Mouse (Mus musculus): Measurements from ENCODE around the gene Pigo. TPM values are rescaled to one million over a fixed set of nuclear protein-coding genes. Genes with fewer than 3 reads are reported as not detected.
"Not testable (repeated sequence)": the region's sequence is repeated elsewhere in the genome, so short reads cannot be mapped to it uniquely, and the experiment has no call there.

Pigo gene
- polyA plus RNA-seq, 1 experiment from 2014 or later = 19.2 TPM

DNA sequence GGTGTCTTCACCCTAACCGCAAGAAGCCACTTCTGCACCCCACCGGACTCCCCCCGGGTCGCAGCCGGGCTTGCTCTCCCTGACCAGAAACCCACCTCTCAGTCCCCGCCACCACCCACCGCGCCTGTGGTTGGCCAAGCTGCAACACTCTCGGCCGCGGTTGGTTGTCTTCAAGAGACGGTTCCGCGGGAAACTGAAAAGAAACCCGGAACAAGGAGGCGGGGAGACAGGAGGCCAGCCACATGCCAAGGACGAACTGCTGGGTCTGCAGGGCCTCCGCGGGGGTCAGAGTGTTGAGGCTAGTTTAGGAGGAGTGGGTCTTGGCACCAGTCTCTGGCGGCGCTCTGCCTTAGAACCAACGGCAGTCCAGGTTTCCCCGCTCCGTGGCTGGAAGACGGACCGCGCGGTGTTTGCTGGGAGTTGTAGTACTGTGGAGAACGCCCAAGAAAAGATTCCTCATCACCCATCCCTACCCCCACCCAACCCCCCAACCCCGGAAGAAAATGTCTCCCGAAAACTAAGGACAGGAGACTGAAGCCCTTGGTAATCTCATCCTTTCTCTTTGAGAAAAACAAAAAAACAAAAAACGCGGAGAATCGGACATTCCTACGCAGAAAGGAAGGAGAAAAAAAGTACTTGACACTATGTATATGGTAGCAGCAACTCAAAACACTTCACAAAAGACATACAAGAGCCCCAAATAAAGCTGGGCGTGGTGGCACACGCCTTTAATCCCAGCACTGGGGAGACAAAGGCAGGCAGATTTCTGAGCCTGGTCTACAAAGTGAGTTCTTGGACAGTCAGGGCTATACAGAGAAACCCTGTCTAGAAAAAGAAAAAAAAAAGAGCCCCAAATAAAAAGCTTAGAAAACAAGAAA, 15.2 kb downstream of the Pigo start, which contains the start of gene Fancg:
TSS of gene Fancg (minus strand) at position 346 of the 878 bp plus-strand sequence.
- H3K27ac ChIP-seq = no peak within 1 kb of the TSS
- no peak for TF ChIP-seq CTCF (IDR thresholded peaks at IDR 0.05; ENCODE audit: low read depth)
- H3K9me3 ChIP-seq (replicated peaks; ENCODE audit: low read length) = no peaks in the 10 kb centered on the region
- peak within 1 kb of the TSS; percentile 76 for H3K4me3 ChIP-seq (replicated peaks; ENCODE audit: low read depth, low read length)
- H3K36me3 ChIP-seq (ENCODE audit: insufficient read depth, low read length) = no peaks in the 10 kb centered on the region
- peak; percentile 85 for DNase-seq (ENCODE audit: low spot score)
- peak within 1 kb of the TSS; percentile 72 for H3K4me2 ChIP-seq (ENCODE audit: low read length)
- H3K4me1 ChIP-seq (replicated peaks; ENCODE audit: insufficient read depth, low read length) = no peaks in the 10 kb centered on the region
- peak; percentile 83 for ATAC-seq (replicated peaks; ENCODE audit: low FRiP score, low read depth)
- H3K27me3 ChIP-seq (ENCODE audit: insufficient read depth, low read length) = no peaks in the 10 kb centered on the region
- WGBS = 1% methylated on average over 37 of the region's 37 CpGs
- peak within 1 kb of the TSS; percentile 55 for H3K9ac ChIP-seq (ENCODE audit: low read depth, low read length)

DNA sequence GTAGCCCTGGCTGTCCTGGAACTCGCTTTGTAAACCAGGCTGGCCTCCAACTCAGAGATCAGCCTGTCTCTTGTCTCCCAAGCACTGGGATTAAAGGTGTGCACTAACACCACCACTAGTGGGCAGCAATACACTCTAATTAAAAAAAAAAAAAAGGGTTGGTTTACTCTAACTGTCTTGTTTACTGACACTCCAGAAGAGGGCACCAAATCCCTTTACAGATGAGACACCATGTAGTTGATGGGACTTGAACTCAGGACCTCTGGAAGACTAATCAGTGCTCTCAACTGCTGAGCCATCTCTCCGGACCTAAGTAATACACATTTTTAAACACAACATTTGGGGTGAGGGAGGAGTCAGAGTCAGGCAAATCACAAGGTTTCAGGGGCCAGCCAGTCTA, 19.9 kb downstream of the Pigo start:
- peak; percentile 73 for TF ChIP-seq CTCF (IDR thresholded peaks at IDR 0.05; ENCODE audit: low read depth)
- no peak overlapping the region for H3K4me3 ChIP-seq (replicated peaks; ENCODE audit: low read depth, low read length)
- H3K36me3 ChIP-seq (ENCODE audit: insufficient read depth, low read length) = 0 out of 2 replicates have a peak, but pooled peaks cover 3% of the 10 kb centered on the region
- H3K9ac ChIP-seq (ENCODE audit: low read depth, low read length) = no peak overlapping the region
- H3K27me3 ChIP-seq (ENCODE audit: insufficient read depth, low read length) = no peaks in the 10 kb centered on the region
- H3K9me3 ChIP-seq (replicated peaks; ENCODE audit: low read length) = no peaks in the 10 kb centered on the region
- no peak overlapping the region for H3K4me2 ChIP-seq (ENCODE audit: low read length)
- 62% methylated on average over 2 of the region's 2 CpGs for WGBS
- ATAC-seq (replicated peaks; ENCODE audit: low FRiP score, low read depth) = no peak
- DNase-seq (ENCODE audit: low spot score) = peak; percentile 74
- H3K4me1 ChIP-seq (replicated peaks; ENCODE audit: insufficient read depth, low read length) = no peaks in the 10 kb centered on the region
- H3K27ac ChIP-seq = no peak overlapping the region

DNA sequence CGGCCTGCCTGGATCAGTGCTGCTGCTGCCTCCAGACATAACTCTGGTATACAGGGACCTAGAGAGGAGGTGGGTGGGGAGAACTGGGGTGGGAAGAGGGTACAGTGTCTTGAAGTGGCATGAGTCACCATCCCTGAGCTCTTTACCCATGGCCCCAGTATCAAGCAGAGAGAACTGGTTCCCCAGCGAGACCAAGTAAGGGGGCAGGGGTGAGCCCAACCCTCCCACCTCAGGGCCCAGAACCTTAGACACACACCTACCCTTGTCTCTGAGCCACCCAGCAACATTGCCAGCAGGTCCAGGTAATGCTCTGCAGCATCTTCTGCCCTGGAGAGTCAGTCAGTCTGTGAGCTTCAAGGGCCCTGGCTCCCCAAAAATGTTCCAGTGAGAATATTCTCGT, 20.7 kb downstream of the Pigo start:
- Histone ChIP-seq H3K9me3 (replicated peaks; ENCODE audit: low read length) (no peaks in the 10 kb centered on the region), H3K4me2 (ENCODE audit: low read length) (no peak overlapping the region), H3K36me3 (ENCODE audit: insufficient read depth, low read length) (0 out of 2 replicates have a peak, but pooled peaks cover 3% of the 10 kb centered on the region), H3K9ac (ENCODE audit: low read depth, low read length) (no peak overlapping the region), H3K4me1 (replicated peaks; ENCODE audit: insufficient read depth, low read length) (no peaks in the 10 kb centered on the region), H3K27me3 (ENCODE audit: insufficient read depth, low read length) (no peaks in the 10 kb centered on the region), H3K27ac (no peak overlapping the region), H3K4me3 (replicated peaks; ENCODE audit: low read depth, low read length) (no peak overlapping the region)
- no peak for ATAC-seq (replicated peaks; ENCODE audit: low FRiP score, low read depth)
- 91% methylated on average over 3 of the region's 3 CpGs for WGBS
- no peak for DNase-seq (ENCODE audit: low spot score)
- no peak for TF ChIP-seq CTCF (IDR thresholded peaks at IDR 0.05; ENCODE audit: low read depth)

DNA sequence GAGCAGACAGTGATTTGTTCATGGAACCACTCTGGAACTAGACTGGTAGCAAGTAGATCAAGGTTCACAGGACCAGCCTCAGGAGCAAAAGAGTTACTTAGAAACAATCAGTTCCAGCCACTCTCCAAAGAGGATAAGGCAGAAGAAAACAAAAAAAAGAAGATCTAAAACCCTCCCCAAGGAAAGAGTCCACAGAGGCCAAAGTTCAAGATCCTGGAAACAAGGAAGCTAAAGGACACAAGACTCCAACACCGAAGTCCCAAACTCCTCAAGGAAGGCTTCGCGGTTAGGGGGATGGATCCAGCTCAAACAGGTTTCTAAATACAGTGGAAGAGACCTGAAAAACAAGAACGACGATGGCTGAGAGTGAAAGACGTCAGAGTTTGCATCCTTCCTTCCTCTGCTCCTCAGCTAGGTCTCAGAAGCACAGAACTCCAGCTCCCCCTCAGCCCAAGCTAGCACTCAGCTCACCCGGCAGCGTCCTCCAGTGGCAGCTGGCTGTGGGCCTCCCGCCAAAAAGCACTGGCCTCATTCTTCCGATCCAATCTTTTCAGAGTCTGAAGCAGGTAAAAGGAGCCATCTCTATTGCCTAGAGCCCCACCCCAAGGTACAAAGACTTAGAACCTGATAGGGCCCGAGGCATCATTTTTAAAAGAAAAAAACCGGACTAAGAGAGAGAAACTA, 22.7 kb downstream of the Pigo start:
- DNase-seq (ENCODE audit: low spot score) = no peak
- Histone ChIP-seq H3K27ac (no peak overlapping the region), H3K36me3 (ENCODE audit: insufficient read depth, low read length) (0 out of 2 replicates have a peak, but pooled peaks cover 3% of the 10 kb centered on the region), H3K4me2 (ENCODE audit: low read length) (no peak overlapping the region), H3K4me3 (replicated peaks; ENCODE audit: low read depth, low read length) (no peak overlapping the region), H3K27me3 (ENCODE audit: insufficient read depth, low read length) (no peaks in the 10 kb centered on the region), H3K9me3 (replicated peaks; ENCODE audit: low read length) (no peaks in the 10 kb centered on the region), H3K4me1 (replicated peaks; ENCODE audit: insufficient read depth, low read length) (peaks cover 10% of the 10 kb centered on the region), H3K9ac (ENCODE audit: low read depth, low read length) (no peak overlapping the region)
- no peak for ATAC-seq (replicated peaks; ENCODE audit: low FRiP score, low read depth)
- no peak for TF ChIP-seq CTCF (IDR thresholded peaks at IDR 0.05; ENCODE audit: low read depth)
- 71% methylated on average over 12 of the region's 12 CpGs for WGBS

DNA sequence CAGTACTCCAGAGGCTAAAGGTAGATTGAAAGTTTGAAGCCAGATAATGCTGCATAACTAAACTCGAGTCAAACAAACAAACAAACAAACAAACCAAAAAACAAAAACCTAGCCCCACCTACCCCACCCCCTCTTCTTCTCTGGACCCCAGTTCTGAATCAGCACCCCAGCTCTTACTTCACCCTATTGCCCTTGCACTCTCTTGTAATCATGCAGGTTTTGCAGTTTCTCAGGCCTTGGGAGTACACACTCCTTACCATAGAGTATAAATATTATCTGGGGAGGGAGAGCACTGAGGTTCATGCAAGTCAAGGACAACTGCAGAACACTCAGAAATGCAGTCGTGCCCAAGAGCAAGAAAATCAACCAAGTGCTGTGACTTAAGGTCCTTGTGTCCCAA, 24.3 kb downstream of the Pigo start:
- Histone ChIP-seq H3K27me3 (ENCODE audit: insufficient read depth, low read length) (no peaks in the 10 kb centered on the region), H3K9ac (ENCODE audit: low read depth, low read length) (no peak overlapping the region), H3K4me1 (replicated peaks; ENCODE audit: insufficient read depth, low read length) (peaks cover 15% of the 10 kb centered on the region), H3K9me3 (replicated peaks; ENCODE audit: low read length) (no peaks in the 10 kb centered on the region), H3K27ac (no peak overlapping the region), H3K4me3 (replicated peaks; ENCODE audit: low read depth, low read length) (no peak overlapping the region), H3K4me2 (ENCODE audit: low read length) (no peak overlapping the region), H3K36me3 (ENCODE audit: insufficient read depth, low read length) (0 out of 2 replicates have a peak, but pooled peaks cover 3% of the 10 kb centered on the region)
- TF ChIP-seq CTCF (IDR thresholded peaks at IDR 0.05; ENCODE audit: low read depth) = no peak
- WGBS = 91% methylated on average over 2 of the region's 2 CpGs
- DNase-seq (ENCODE audit: low spot score) (no peak), ATAC-seq (replicated peaks; ENCODE audit: low FRiP score, low read depth) (no peak)

DNA sequence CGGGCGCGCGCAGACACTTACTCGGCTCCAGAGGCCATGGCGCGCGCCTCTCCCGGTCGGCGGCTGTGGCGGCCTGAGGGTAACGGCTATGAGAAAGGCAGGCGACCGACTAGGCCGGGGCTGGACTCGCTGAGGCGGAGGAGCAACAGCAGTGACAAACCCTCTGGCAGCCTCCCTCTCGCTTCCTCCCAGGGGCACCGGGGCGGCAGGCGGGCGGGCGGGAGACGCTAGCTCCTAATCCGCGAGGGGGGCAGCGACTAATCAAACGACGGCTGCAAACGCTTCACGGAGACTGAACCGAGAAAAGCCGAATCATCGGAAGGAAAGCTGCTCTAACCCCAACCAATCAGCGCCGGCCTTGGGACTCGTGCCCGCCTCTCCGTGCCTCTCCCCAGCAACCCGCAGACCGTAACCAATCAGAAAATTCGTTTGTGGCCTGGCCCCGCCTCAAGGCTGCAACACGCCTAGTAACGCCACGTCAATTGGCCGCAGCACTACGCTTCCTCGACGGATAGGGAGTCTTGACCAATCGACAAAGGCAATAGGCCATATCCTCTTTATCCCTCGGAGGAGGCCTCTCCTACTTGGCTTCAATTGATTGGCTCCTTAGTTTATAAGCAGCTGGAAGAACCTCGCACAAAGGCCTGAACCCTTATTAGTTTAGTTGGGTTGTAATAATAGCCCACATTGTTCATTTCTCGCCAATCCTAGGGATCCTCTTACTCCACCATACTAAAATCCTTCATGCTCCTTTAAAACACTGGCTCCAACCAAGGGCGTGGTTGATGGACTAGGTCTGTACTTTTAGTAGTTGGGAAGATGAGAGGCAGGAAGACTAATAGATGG, 25.3 kb downstream of the Pigo start, which contains the start of gene Vcp:
TSS of gene Vcp (minus strand) at position 367 of the 846 bp plus-strand sequence.
- H3K27me3 ChIP-seq (ENCODE audit: insufficient read depth, low read length); H3K36me3 ChIP-seq (ENCODE audit: insufficient read depth, low read length); H3K9me3 ChIP-seq (replicated peaks; ENCODE audit: low read length): not testable (repeated sequence)
- Histone ChIP-seq H3K9ac (ENCODE audit: low read depth, low read length) (peak within 1 kb of the TSS; percentile 96), H3K27ac (peak within 1 kb of the TSS; percentile 99), H3K4me2 (ENCODE audit: low read length) (peak within 1 kb of the TSS; percentile 56), H3K4me1 (replicated peaks; ENCODE audit: insufficient read depth, low read length) (peaks cover 15% of the 10 kb centered on the region), H3K4me3 (replicated peaks; ENCODE audit: low read depth, low read length) (peak within 1 kb of the TSS; percentile 67)
- 1% methylated on average over 45 of the region's 56 CpGs for WGBS
- DNase-seq (ENCODE audit: low spot score) (peak; percentile 100), ATAC-seq (replicated peaks; ENCODE audit: low FRiP score, low read depth) (peak; percentile 97)
